Mouse (Mus musculus): ENCODE measurements at regions not wholly inside any gene's neighbourhood (a gene's known extent, or its start where the extent isn't known, plus 50 kb on each side); places are given as distances from the start of the nearest gene placed in this dataset.

GRCm38 (mm10) chr2:170275687-170276086 is 127.8 kb upstream of the Zfp217 start:
- DNase-seq (ENCODE audit: low read depth, low spot score) = no peak
- no peak overlapping the region for H3K27ac ChIP-seq (ENCODE audit: insufficient read depth, low read depth, low read length, poor library complexity, severe bottlenecking)
- peaks cover 0 to 2% of the 10 kb centered on the region in 2 experiments; a peak in 1 of 4 replicates for H3K4me1 ChIP-seq (ENCODE audit: control insufficient read depth in 2 of 2, insufficient read depth in 2 of 2, low read length in 2 of 2, poor library complexity in 1 of 2)
- no peak overlapping the region for H3K4me3 ChIP-seq (ENCODE audit: insufficient read depth in 1 of 2, low read depth in 1 of 2, low read length in 2 of 2, poor library complexity in 1 of 2, severe bottlenecking in 1 of 2)
- H3K9ac ChIP-seq (ENCODE audit: insufficient read depth, low read depth, low read length, poor library complexity, severe bottlenecking) = no peak overlapping the region
- TF ChIP-seq ZC3H11A (IDR thresholded peaks at IDR 0.05; ENCODE audit: borderline replicate concordance, low read depth, low read length) (no peak), HCFC1 (IDR thresholded peaks at IDR 0.05; ENCODE audit: borderline replicate concordance, insufficient read depth, low read length) (no peak), MAFK (IDR thresholded peaks at IDR 0.05; ENCODE audit: insufficient read depth, low read depth, low read length) (no peak), ZNF384 (IDR thresholded peaks at IDR 0.05; ENCODE audit: low read depth, low read length) (no peak), CHD2 (IDR thresholded peaks at IDR 0.05; ENCODE audit: low read depth, low read length) (no peak)
- H3K9me3 ChIP-seq (ENCODE audit: control insufficient read depth, insufficient read depth, low read depth, low read length) = no peaks in the 10 kb centered on the region
- H3K36me3 ChIP-seq (ENCODE audit: control insufficient read depth, insufficient read depth, low read length, poor library complexity, severe bottlenecking) = no peaks in the 10 kb centered on the region
- in situ Hi-C loops (cut with MboI; ENCODE audit: low sequenced_read_pairs in 2 of 2, unreplicated experiment in 2 of 2) = no loop called here

- Histone ChIP-seq H3K9me3 (ENCODE audit: control insufficient read depth, insufficient read depth, low read depth, low read length) (no peaks in the 10 kb centered on the region), H3K4me1 (ENCODE audit: control insufficient read depth in 2 of 2, insufficient read depth in 2 of 2, low read length in 2 of 2, poor library complexity in 1 of 2) (peaks cover 3 to 9% of the 10 kb centered on the region in 2 experiments; a peak in 3 of 4 replicates), H3K27ac (ENCODE audit: insufficient read depth, low read depth, low read length, poor library complexity, severe bottlenecking) (no peak overlapping the region), H3K4me3 (ENCODE audit: insufficient read depth in 1 of 2, low read depth in 1 of 2, low read length in 2 of 2, poor library complexity in 1 of 2, severe bottlenecking in 1 of 2) (no peak overlapping the region), H3K9ac (ENCODE audit: insufficient read depth, low read depth, low read length, poor library complexity, severe bottlenecking) (no peak overlapping the region), H3K36me3 (ENCODE audit: control insufficient read depth, insufficient read depth, low read length, poor library complexity, severe bottlenecking) (no peaks in the 10 kb centered on the region)
- in situ Hi-C loops (cut with MboI; ENCODE audit: low sequenced_read_pairs in 2 of 2, unreplicated experiment in 2 of 2) = no loop called here
- TF ChIP-seq HCFC1 (IDR thresholded peaks at IDR 0.05; ENCODE audit: borderline replicate concordance, insufficient read depth, low read length) (no peak), ZNF384 (IDR thresholded peaks at IDR 0.05; ENCODE audit: low read depth, low read length) (no peak), CHD2 (IDR thresholded peaks at IDR 0.05; ENCODE audit: low read depth, low read length) (no peak), ZC3H11A (IDR thresholded peaks at IDR 0.05; ENCODE audit: borderline replicate concordance, low read depth, low read length) (no peak), MAFK (IDR thresholded peaks at IDR 0.05; ENCODE audit: insufficient read depth, low read depth, low read length) (no peak)
- no peak for DNase-seq (ENCODE audit: low read depth, low spot score)
Measured at GRCm38 (mm10) chr2:170269926-170270577, 122.1 kb upstream of the Zfp217 start.

GRCm38 (mm10) chr2:170268080-170268479 is 120.2 kb upstream of the Zfp217 start:
- in situ Hi-C loops (cut with MboI; ENCODE audit: low sequenced_read_pairs in 2 of 2, unreplicated experiment in 2 of 2) = no loop called here
- no peak for DNase-seq (ENCODE audit: low read depth, low spot score)
- no peaks in the 10 kb centered on the region for H3K36me3 ChIP-seq (ENCODE audit: control insufficient read depth, insufficient read depth, low read length, poor library complexity, severe bottlenecking)
- TF ChIP-seq ZNF384 (IDR thresholded peaks at IDR 0.05; ENCODE audit: low read depth, low read length) (no peak), CHD2 (IDR thresholded peaks at IDR 0.05; ENCODE audit: low read depth, low read length) (no peak), ZC3H11A (IDR thresholded peaks at IDR 0.05; ENCODE audit: borderline replicate concordance, low read depth, low read length) (no peak), MAFK (IDR thresholded peaks at IDR 0.05; ENCODE audit: insufficient read depth, low read depth, low read length) (no peak), HCFC1 (IDR thresholded peaks at IDR 0.05; ENCODE audit: borderline replicate concordance, insufficient read depth, low read length) (no peak)
- no peak overlapping the region for H3K27ac ChIP-seq (ENCODE audit: insufficient read depth, low read depth, low read length, poor library complexity, severe bottlenecking)
- peaks cover 3 to 7% of the 10 kb centered on the region in 2 experiments; a peak in 3 of 4 replicates for H3K4me1 ChIP-seq (ENCODE audit: control insufficient read depth in 2 of 2, insufficient read depth in 2 of 2, low read length in 2 of 2, poor library complexity in 1 of 2)
- H3K9me3 ChIP-seq (ENCODE audit: control insufficient read depth, insufficient read depth, low read depth, low read length) = no peaks in the 10 kb centered on the region
- H3K9ac ChIP-seq (ENCODE audit: insufficient read depth, low read depth, low read length, poor library complexity, severe bottlenecking) = no peak overlapping the region
- H3K4me3 ChIP-seq (ENCODE audit: insufficient read depth in 1 of 2, low read depth in 1 of 2, low read length in 2 of 2, poor library complexity in 1 of 2, severe bottlenecking in 1 of 2) = no peak overlapping the region

GRCm38 (mm10) chr2:170267152-170267551 is 119.2 kb upstream of the Zfp217 start:
- Histone ChIP-seq H3K4me1 (ENCODE audit: control insufficient read depth in 2 of 2, insufficient read depth in 2 of 2, low read length in 2 of 2, poor library complexity in 1 of 2) (peaks cover 3 to 7% of the 10 kb centered on the region in 2 experiments; a peak in 3 of 4 replicates), H3K9me3 (ENCODE audit: control insufficient read depth, insufficient read depth, low read depth, low read length) (no peaks in the 10 kb centered on the region), H3K9ac (ENCODE audit: insufficient read depth, low read depth, low read length, poor library complexity, severe bottlenecking) (peak overlapping the region; percentile 36; the same call in 1 of the 2 replicates), H3K27ac (ENCODE audit: insufficient read depth, low read depth, low read length, poor library complexity, severe bottlenecking) (no peak overlapping the region), H3K36me3 (ENCODE audit: control insufficient read depth, insufficient read depth, low read length, poor library complexity, severe bottlenecking) (no peaks in the 10 kb centered on the region), H3K4me3 (ENCODE audit: insufficient read depth in 1 of 2, low read depth in 1 of 2, low read length in 2 of 2, poor library complexity in 1 of 2, severe bottlenecking in 1 of 2) (peak overlapping the region; percentile 33 to 64)
- TF ChIP-seq HCFC1 (IDR thresholded peaks at IDR 0.05; ENCODE audit: borderline replicate concordance, insufficient read depth, low read length) (no peak), ZC3H11A (IDR thresholded peaks at IDR 0.05; ENCODE audit: borderline replicate concordance, low read depth, low read length) (no peak), CHD2 (IDR thresholded peaks at IDR 0.05; ENCODE audit: low read depth, low read length) (no peak), ZNF384 (IDR thresholded peaks at IDR 0.05; ENCODE audit: low read depth, low read length) (no peak), MAFK (IDR thresholded peaks at IDR 0.05; ENCODE audit: insufficient read depth, low read depth, low read length) (no peak)
- in situ Hi-C loops (cut with MboI; ENCODE audit: low sequenced_read_pairs in 2 of 2, unreplicated experiment in 2 of 2) = no loop called here
- DNase-seq (ENCODE audit: low read depth, low spot score) = no peak
